Mouse (Mus musculus): ENCODE measurements around the gene Atp7b.

The Atp7b gene

GRCm38 (mm10) chr8:22059821-22060445 lies at the start of gene Atp7b:
Gene Atp7b, minus strand, starts transcription at chr8:22060305.
- no peak for DNase-seq (ENCODE audit: low read depth)

- no peak for DNase-seq (ENCODE audit: low read depth)
Measured at GRCm38 (mm10) chr8:22107020-22107419, 46.9 kb upstream of the Atp7b start.

GRCm38 (mm10) chr8:22091568-22091967 lies 31.5 kb upstream of the Atp7b start:
- peak; percentile 19 for DNase-seq (ENCODE audit: low read depth)

- DNase-seq (ENCODE audit: low read depth) = no peak
Measured at GRCm38 (mm10) chr8:22089226-22089625, 29.1 kb upstream of the Atp7b start.

GRCm38 (mm10) chr8:22079313-22080007 lies 19.4 kb upstream of the Atp7b start:
- DNase-seq (ENCODE audit: low read depth) = no peak

GRCm38 (mm10) chr8:22061126-22061525 lies 1.0 kb upstream of the Atp7b start:
- no peak for DNase-seq (ENCODE audit: low read depth)

- peak; percentile 96 for DNase-seq (ENCODE audit: low read depth)
Measured at GRCm38 (mm10) chr8:22060446-22060889, 363 bp upstream of the Atp7b start, which contains the start of gene Alg11. Gene Alg11, plus strand, starts transcription at chr8:22060721.

- DNase-seq (ENCODE audit: low read depth) = no peak
Measured at GRCm38 (mm10) chr8:22059153-22059738, 859 bp downstream of the Atp7b start.

DNA sequence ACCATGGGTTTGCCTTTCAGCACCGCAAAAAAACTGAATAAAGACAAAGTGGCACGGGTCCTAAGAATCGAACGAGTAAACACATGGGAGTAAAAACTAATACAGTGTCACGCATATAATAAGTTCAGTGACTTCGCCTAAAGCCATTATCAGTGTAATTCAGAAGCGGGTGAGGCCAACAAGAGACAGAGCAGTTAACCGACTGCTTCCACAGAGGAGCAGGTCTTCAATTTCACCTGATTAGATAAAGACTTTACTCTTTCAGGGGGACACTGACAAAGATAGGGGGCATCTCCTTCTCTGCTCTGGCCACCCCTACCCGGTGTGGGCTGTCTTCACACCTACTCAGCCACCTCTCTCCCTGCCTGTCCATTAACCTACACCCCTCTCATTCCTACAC lies 1.7 kb downstream of the Atp7b start:
- no peak for DNase-seq (ENCODE audit: low read depth)

- DNase-seq (ENCODE audit: low read depth) = peak; percentile 69
Measured at GRCm38 (mm10) chr8:22056850-22057249, 3.3 kb downstream of the Atp7b start.

DNA sequence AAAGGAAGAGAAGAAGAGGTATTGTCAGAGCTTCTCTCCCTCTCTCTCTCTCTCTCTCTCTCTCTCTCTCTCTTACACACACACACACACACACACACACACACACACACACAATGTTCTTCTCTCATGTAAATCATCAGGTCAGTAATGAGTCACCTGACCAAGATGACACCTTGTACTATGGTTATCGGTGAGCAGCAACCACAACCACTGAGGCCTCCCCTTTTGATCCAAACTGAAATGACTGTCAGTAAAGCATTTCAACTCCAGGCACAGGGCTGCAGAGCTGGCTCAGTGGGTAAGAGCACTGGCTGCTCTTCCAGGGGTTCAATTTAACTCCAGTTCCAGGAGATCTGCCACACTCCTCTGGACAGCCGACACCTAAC lies 4.6 kb downstream of the Atp7b start:
- DNase-seq (ENCODE audit: low read depth) = no peak

DNA sequence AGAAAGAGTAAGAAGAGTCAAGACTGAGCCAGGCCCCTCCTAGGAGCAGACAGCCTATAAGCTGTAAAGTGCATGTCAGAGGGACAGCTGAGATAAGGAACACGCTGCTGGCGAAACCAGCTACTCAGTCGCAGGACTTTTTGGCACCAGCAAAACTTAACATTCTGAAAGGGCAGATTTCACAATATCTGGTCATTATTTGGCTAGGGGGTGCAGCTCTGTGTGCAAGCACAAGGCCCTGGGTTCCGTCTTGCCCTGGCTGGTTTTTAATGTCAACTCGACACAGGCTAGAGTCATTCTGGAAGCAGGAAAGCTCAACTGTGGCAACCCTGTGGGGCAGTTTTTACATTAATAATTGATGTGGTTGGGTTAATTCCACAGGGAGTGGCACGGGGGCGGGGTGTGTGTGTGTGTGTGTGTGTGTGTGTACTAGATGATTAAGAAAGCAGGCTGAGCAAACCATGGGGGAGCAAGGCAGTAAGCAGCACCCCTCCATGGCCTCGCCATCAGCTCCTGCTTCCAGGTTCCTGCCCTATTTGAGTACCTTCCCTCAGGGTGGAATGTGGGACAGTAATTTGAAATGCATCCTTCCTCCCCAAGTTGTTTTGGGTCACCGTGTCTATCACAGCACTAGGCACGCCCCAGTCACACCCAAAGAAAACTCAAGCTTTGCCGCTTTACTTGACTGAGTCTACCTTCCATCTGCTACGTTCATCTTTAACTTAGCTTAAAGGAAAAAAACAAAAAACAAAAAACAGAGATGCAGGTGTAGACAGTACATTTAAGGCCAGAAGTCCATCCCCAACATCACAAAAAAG lies 5.2 kb downstream of the Atp7b start:
- DNase-seq (ENCODE audit: low read depth) = no peak

DNA sequence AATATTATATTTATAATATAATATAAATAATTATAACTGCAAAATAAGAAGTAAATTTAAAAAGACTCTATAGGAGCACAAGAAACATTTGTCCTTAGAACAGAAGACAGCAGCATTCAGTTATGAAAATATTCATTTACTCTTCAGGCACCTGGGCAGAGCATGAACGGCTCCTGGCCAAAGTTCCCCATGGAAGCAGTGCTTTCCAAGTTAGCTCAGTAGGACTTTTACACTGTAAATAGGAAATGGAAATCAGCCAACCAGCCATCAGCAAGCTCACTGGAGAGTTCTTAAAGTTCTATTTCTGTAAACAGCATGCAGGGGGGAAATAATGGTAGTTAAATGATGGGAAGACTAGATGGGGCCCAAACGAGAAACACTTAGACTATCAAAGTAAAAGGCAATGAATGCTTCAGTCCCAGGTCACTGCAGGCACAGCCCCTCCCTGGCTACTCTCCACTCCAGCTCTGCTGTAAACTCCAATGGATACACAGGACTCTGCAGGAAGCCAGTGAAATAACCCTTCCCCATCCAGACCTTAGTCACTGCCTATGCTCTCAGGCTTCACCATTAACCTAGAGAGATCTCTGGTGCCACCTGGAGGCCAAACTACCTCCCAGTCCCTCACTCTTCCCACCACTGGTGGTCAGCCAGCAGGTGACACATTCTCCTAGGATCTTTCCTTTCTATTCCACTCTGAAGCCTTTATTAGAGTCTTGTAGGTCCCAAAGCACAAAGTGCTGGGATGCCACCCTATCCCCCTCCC lies 12.2 kb downstream of the Atp7b start:
- no peak for DNase-seq (ENCODE audit: low read depth)

DNA sequence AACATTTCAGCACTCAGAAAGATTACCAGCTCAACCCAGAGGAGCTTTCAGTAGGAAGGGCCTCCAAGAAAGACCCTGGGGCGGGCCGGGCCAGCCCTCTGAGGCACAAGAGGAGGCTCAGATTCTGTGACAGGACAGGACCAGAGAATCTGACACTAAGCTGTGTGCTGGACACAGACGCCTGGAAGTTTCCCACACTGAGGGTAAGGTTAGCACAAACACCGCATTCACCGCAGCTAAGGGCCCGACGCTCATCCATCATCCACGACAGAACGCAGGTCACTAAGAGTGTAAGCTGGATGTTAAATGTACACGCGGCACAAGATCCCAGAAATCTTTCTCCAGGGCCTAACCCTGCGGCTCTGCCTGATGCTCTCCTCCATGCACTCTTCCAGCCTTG lies 16.4 kb downstream of the Atp7b start:
- DNase-seq (ENCODE audit: low read depth) = no peak

DNA sequence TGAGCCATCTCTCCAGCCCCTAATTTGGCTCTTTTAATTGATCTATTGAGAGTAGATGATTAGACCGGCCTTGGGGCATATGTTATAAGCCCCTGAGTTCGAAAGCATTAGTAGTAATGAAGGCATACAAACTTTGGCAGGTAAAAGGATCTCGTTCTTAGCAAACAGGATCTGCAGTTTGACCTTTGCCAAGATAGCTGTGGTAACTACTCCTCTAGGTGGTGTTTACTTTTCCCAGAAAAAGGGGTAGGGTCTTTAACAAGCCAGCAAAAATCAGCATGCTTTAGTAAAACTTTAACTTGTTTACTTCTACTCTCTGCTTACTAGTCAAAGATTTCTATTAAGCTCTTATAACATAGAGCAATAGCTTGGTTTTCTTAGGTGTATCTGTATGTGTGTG lies 17.6 kb downstream of the Atp7b start:
- DNase-seq (ENCODE audit: low read depth) = no peak

GRCm38 (mm10) chr8:22040153-22040509 lies 20.0 kb downstream of the Atp7b start:
- DNase-seq (ENCODE audit: low read depth) = no peak

DNA sequence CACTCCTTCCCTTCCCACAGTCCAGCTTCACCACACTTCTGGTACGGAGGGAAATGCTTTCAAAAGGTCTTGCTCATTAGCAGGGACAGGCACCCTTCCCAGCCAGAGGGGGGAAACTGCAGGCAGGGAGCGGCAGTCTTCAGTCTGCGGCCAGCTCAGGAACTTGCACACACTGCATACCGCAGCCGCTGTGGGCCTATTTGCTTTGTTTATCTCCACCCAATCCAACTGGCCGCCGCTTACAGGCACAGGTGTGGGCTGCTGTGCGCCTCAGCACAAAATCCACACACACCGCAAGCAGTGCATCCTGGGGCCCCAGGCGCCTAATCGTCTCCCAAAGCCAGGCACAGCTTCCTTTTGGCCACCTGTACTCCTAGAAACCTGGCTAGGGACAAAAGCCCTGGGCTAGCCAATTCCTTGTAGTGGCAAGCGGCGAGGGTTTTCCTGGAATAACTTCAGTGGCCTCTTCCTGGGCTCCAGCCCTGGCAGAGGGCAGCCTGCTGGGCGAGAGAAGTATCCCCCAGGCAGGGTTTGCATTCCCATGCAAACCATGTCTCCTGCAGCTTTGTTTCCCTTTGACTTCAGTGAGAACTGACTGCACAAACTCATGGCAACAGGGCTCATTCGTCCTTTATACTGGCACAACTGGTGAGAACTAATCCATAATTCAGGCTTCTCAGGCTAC lies 20.5 kb downstream of the Atp7b start:
- no peak for DNase-seq (ENCODE audit: low read depth)

GRCm38 (mm10) chr8:22037022-22037421 lies 23.1 kb downstream of the Atp7b start:
- DNase-seq (ENCODE audit: low read depth) = no peak

- no peak for DNase-seq (ENCODE audit: low read depth)
Measured at GRCm38 (mm10) chr8:22036137-22036536, 24.0 kb downstream of the Atp7b start.

DNA sequence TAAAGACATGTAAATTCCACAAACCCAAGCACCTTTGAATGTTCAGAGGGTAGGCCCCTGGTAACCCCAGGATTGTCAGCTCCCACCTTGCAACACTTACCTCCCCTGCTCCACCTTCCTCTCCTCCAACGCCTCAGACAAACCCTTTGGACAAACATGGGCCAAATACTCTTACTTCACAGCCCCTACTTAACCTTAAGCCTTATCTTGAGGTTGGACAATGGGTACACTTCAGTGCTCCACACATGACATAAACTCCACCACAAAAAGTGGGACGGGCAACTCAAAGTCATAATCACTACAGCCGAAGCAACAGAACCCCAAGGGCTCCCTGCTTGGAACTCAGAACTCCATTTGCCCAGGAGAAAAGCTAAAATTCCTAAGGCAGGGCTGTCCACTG lies 29.1 kb downstream of the Atp7b start:
- DNase-seq (ENCODE audit: low read depth) = no peak

- no peak for DNase-seq (ENCODE audit: low read depth)
Measured at GRCm38 (mm10) chr8:22028973-22029372, 31.1 kb downstream of the Atp7b start.

All from c-Kit-positive CD71-positive TER-119-negative erythroid progenitor cells, embryonic 14.5 days (primary cell).